Mouse (Mus musculus): ENCODE measurements at regions not wholly inside any gene's neighbourhood (a gene's known extent, or its start where the extent isn't known, plus 50 kb on each side); places are given as distances from the start of the nearest gene placed in this dataset.

DNA sequence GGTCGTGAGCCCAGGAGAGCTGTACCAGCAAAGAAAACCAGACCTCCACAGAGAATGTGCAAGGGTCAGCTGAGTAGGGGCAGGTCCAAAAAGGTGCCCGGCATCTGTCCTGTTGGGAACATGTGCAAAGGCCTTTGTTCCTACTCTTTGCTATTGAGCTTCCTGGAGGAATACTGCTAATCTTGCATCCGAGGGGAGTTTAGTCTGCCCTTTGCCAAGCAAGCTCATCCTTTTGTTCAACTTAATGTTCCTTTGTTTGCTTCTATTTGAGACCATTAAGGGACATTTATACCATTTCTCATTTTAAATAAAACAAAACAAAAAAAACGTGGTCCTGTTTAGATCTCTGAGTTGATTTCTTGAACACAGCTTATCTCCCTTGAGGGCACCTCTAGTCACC lies 166.6 kb downstream of the Dact1 start:
- DNase-seq (ENCODE audit: extremely low read depth, low read depth, low spot score): no peak

DNA sequence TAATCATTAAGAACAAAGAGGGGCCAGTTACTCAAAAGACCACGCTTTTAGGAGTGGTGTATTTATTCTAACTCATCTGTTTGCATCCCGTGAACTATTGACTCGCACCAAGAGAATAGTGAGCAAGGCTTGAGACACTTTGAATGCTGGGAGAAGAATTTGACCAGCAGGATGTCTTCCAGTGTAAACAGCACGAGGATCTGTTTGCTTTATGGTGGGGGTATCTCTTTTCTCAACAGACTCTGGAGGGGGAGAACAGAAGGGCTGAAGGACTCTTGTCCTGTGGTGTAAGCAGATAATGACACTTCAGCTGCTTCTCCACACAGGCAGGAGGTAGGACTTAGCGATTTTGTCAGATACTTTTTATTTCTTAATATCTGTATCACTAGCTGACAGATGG lies 168.0 kb downstream of the Dact1 start:
- DNase-seq (ENCODE audit: extremely low read depth, low read depth, low spot score): no peak

DNA sequence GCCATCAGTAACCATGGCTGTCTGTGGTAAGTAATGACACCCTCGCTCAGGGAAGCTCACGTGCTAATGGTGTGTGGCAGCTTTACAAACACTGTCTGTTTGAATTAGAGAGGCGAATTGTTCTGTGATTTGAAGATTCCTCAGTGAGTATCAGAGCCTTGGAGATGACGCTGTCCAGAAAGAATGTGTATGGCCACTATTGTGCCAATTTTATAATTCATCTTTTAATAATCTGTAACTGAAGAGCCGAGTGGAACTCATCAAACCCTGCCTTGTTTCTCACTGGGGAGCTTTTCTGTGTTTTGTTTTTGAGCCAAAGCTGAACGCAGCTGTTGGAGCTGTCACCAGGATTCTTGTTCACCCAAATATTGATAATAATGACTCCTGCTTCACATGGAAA lies 171.7 kb downstream of the Dact1 start:
- no peak for DNase-seq (ENCODE audit: extremely low read depth, low read depth, low spot score)

DNA sequence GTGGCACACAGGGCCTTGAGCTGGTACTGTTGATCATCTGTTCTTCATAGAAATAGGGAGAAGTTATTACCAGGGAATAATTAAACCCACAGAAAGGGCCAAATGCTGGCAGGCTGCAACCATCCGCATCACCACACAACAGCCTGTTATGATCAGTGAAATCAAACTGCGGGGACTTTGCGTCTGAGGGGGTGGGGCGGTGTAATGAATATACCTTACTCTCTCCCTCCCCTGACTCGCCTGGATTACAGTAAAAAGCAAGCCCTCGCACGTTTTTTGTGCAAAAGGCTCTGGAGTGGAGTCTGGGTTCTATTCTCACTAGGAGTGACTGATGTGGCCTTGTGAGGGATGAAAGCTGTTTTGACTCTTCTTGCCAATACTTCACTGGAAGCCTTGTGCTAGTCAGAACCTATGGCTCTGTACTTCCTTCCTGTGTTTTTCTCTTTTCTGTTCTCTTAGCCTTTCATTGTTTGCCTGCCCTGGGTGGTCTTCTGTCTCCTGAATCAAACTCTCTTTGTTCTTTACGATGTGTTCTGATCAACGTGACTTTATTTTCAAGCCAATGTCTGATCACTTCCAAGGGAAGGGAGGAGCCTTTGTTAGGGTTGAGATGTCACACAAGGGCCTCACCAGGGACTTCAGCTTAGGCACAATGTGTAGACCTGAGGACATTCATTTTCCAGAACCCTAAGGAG lies 172.4 kb downstream of the Dact1 start:
- no peak for DNase-seq (ENCODE audit: extremely low read depth, low read depth, low spot score)

DNA sequence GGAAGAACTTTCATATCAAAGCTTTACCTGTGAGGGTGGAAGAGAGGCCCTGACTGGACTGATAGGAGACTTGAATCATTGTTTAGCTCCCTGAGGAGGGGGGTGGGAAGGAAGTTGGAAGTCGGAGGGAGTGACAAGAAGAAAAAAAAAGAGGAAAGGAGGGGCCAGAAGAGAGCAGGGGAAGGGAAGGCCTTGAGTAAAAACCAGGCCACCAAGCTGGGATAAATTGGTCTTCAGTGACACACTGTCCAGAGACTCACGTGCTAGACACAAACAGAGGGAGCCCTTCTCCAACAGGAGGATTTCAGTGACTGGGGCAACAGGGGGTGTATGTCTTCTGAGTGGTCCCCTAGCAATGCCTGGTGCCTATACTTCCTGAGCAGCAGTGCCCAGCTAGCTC lies 172.9 kb downstream of the Dact1 start:
- no peak for DNase-seq (ENCODE audit: extremely low read depth, low read depth, low spot score)

DNA sequence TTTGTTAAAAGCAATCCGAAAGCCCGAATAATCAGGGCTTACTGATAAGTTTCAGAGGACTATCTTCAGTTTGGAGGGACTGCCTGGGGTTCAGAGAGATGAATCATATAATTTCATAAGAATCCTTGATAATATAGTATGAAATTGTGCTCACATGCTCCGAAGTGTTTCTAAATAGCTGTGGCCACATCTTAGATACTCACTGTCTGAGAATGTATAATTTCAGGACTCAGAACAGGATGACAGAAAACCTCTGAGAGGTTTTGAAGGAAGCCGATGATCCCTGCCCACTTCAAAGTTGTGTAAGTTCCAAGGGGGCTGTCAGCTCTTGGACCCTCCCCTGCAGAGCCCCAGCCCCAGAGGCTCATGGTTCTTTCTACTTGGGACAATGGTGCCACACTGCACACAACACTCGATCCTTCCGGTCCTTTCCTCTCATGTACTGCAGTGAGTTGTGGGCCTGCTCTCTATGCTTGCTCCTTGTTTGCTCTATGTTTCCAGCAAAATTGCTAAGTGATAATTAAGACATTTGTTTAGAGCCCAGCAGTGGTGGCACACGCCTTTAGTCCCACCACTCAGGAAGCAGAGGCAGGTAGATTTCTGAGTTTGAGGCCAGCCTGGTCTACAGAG lies 174.0 kb downstream of the Dact1 start:
- no peak for DNase-seq (ENCODE audit: extremely low read depth, low read depth, low spot score)

DNA sequence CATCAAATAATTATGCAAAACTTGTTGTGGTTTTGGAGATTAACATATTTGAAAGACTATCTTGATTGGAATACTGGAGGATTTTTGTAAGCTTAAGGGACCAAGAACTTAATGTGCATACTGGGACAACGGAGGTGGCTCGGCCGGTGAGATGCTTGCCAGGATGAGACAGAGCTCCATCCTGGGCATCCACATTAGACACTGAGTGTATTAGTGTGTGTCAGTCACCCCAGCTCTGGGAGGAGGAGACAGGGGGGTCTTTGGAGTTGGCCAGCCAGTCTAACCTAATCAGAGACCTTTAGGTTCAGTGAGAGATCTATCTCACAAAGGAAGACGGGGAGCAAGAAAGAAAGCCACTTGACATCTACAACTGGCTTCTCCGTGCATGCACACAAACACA lies 174.6 kb downstream of the Dact1 start:
- no peak for DNase-seq (ENCODE audit: extremely low read depth, low read depth, low spot score)

DNA sequence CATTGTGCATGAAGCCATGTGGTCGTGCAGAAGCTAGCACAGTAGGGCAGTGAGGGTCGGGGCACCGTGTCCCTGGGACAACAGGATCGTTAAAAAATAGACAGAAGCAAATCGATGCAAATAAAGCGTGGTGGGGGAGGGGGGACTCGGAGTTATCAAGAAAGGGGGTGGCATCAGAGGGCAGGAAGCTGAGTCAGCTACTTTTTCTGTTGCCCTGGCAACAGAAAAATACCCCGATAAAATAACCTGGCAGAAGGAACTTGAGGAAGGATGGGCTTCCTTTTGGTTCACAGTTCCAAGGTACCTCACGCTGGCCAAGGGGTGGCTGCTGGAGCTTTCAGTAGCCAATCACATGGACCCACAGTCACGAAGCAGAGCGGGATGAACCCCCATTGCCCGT lies 176.4 kb downstream of the Dact1 start:
- no peak for DNase-seq (ENCODE audit: extremely low read depth, low read depth, low spot score)

DNA sequence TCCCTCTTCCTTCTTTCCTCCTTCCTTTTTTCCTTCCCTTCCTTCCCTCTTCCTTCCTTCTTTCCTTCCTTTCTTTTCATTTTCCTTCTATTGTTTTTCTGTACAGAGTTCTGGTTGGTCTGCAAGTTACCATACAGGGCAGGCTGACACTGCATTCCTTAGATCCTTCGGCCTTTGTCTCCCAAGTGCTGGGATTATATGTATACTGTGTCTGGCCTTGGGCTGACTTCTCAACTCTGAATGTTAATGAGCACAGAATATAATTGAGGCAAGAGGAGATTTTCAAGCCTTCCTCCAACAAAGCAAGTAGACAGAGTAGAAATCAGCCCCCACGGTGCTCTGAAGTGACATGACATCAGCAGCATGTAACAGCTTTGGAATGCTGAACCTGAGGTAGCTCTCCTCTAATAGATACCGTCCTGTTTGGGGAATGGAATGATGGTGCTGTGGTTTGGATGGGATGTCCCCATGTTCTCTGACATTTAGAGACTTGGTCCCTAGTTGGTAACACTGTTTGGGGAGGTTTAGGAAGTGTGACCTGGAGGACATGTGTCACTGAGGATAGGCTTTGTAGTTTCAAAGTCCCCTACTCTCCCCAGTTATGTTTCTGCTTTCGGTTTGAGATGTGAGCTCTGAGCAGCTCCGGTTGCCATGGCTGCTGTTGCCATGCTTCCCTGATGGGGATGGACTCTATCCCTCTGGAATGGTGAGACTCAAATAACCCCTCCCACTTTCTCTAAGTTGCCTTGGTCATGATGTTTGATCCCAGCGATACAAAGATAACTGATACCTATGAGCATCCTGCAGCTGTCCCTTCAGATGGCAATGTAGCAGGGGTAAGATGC lies 178.1 kb downstream of the Dact1 start:
- no peak for DNase-seq (ENCODE audit: extremely low read depth, low read depth, low spot score)

DNA sequence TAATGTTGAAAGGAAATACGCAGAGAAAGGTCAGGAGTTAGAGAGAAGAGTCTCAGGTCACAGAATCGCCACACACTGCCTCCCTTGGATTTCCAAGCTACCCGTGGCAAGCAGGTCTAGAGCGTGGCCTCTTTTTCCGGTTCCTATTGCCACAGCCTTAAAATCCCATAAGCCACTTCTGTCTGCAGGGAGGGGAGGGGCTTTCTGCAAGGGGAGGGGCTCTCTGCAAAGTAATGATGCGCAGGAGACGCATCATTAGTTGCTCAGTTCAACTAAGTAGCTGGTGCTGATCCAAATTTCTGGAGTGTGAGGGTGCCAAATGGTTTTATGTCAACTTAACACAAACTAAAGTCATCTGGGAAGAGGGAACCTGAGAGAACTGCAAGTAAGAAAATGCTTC lies 179.6 kb downstream of the Dact1 start:
- DNase-seq (ENCODE audit: extremely low read depth, low read depth, low spot score): no peak

DNA sequence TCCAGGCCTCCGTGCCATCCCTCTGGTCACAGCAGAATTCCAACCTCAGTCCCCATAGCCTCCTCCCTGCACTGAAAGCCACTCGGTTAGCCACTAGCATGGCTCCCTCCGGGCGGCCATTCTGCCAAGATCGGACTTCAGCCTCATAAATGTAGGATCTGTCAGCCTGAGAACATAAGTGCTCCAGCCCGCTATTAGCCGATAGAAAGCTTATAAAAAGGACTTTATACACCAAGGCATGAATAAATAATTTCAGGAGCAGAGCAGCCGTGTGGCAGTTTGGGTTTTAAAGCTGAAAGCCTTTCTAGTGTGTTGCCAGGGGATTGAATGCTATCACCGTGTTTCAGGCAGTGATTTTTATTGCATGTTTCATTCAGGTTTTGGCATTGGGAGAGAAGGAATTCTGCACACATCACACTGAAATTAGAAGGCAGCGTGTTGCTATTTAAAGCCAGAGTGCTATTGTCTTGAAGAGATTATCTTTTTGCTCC lies 185.2 kb downstream of the Dact1 start:
- no peak for DNase-seq (ENCODE audit: extremely low read depth, low read depth, low spot score)

DNA sequence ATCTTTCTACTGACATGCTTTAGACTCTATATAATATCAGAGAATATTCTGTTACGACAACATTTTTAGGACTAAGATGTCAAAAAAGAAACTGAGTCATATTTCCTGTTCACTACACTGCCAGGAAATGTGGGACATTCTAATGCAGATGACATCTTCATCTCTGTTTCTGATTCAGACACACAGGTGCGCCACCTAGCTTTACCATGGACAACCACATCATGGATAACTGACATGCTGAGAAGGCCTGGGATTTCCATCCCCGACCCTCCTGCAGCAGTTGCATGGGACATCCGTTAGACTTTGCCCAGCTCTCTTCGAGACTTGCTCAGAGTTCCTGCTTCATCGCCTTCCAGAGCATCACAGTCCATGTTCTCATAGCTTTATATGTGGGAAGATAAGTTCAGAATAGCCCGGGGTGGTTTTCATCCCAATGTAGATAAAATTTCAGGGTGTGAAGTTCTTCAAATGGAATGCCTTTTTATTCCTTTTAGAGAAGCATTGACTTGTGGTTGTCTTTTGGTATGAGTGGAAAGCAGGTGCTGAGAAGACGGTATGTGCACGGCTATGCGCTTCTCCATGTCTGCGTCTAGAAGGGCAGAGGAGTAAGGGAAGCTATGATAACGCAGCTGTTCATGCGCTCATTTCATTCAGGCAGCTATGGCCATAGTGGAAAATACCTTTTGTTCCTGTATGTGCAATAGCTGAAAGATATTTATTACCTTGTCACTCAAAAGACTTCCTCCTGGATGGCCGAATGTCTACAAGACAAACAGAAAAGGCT lies 188.8 kb downstream of the Dact1 start:
- no peak for DNase-seq (ENCODE audit: extremely low read depth, low read depth, low spot score)

DNA sequence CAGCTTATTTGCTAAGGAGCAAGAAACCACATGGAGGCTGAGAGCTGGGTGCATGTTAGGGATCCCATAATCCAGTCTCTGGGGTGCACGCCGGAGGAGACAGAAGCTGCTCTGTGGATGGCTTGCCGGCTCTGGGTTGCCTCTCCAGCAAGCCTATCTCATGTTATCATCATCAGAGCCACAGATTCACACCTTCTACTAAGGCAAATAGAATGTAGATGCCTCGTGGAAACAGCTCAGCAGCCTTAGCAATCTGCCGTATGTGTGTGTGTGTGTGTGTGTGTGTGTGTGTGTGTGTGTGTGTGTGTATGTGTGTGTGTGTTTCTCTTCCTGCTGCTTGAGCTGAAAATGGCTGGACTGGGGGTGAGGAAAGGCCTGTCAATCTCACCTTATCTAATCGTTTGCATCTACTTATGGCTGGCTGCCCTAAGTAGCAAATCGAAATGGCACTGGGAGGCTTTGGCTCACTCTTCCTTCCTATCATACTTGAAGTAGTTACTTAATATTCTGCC lies 191.7 kb downstream of the Dact1 start:
- DNase-seq (ENCODE audit: extremely low read depth, low read depth, low spot score): no peak

DNA sequence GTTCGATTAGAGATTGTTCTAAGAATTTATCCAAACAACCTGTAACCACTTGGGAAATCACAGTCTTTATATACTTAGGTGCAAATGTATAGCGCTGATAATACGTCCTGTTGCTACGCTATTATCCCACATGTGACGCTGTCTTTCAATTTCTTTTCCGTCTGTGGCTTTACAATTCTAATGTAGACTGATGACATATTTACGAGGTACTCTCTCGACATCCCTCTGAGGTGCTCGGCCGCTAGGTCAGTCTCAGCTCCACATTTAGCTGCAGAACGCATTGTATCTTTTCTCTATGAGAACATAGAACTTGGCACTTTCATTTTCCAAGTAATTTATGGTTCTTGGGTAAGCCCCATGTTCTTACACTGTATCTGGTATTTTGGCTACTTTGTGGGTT lies 193.6 kb downstream of the Dact1 start:
- DNase-seq (ENCODE audit: extremely low read depth, low read depth, low spot score): no peak

DNA sequence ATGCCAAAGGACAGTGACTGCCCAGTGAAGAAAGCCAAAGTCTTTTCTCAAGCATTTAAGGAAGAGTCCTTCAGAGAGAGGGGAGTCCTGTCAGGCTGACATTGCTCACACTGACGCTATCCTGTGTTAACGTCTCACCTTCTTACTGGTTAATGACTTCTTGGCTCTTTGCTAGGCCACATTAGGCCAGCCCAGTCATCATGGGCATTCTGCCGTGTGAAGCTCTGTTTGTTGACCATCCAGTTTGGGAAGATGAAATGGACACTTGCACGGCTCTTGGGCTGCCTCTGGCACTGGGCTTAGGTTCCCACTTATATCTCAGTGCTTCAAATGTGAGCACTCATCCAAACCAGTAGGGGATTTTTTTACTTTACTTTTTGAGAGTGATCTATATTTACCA lies 196.5 kb downstream of the Dact1 start:
- no peak for DNase-seq (ENCODE audit: extremely low read depth, low read depth, low spot score)

DNA sequence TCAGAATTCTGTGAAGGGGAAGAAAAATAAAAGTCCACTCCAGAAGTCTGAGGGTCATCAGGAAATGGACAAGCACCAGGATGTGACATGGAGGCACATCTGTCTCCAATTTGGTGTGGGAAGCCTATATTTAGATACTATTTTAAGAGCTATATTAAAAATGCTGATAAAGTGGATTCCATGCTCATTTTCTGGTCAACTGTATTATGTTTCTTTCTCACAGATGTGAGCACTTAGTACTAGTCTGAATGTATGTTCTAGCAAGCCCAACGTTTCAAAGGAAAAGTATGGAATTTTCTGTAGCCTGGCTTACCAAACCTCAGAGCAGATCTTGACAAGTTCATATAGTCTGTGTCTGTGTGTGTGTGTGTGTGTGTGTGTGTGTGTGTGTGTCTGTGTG lies 197.0 kb downstream of the Dact1 start:
- DNase-seq (ENCODE audit: extremely low read depth, low read depth, low spot score): no peak

DNA sequence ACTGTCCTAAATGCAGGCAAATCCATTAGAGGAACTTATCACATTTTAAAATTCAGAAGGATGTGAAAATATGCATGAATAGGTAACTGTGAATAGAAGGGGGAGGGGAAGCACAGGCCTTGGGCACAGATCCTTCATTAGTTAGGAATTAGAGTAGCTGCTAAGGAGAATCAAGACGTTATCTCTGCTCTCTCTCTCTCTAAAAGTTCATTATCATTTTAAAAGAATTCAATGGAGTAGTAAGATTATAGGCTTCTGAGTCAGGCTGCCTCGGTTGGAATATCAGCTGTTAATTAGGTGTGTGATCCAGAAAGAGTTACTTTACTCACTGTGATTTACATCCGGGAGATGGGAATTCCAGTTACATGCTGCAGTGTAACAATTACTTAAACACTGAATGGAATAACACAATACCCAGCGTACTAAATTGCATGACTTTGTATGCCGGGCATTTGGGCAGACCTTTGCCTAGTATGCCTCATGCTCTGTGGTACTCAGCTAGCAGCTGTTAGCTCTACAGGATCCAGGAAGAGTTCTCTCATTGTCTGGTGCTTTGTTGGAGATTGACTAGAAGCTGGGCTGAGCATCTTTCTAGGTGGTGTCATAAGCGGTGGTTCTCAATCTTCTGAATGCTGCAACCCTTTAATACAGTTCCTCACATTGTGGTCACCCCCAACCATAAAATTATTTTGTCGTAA lies 203.4 kb downstream of the Dact1 start:
- DNase-seq (ENCODE audit: extremely low read depth, low read depth, low spot score): no peak

DNA sequence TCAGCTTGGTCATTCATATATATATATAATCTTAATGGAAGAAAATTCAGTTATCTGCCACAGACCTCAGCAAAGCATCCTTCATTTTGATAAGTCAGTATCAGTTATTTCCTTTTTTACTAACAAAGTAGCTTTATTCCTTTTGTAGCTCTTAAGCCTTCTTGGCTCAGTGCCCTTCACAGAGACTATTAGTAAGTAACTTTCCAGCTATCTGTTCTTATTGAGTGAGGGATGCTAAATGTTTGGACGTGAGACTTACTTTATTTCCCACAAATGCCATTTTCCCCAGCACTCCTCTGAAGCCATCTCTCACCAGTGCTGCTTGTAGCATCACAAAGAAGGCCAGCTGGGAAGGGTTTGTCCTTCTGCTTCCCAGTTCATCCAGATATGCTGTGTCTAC lies 209.8 kb downstream of the Dact1 start:
- DNase-seq (ENCODE audit: extremely low read depth, low read depth, low spot score): no peak

DNA sequence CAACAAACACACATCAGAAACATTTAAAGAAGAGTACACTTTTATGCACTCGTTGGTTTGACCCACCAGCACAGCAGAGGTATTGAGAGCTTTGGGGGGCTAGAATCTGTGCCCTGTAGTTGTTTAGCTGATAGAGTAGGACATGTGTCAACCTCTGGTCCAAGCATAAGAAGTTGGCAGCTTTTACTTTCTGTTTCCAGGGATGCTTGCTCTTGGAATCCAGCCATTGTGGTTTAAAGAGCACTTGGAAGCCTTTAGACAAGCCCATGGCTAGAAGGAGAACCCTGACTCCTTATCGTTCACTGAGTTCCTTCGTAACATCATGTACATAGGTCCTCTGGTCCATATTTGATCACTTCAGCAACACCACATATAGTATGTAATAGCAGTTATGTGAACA lies 212.3 kb downstream of the Dact1 start:
- no peak for DNase-seq (ENCODE audit: extremely low read depth, low read depth, low spot score)

DNA sequence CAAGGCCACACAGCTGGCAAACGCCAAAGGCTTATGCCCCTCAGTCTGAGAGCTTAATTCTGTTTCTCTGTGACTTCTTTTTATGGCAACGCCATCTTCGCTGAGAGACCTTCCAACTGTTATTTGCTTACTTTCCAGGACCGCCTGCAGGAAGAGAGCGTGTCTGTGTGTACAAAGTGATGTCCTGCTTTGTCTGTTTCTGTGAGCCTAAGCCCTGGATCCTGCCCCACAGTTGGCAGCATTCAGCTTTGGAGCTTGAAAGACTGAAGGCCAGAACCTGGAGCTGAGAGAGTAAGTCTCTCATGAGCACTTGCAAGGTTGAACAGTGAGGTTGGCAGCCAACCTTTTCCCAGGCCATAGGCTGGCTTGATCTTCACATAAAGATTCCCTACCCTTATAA lies 212.8 kb downstream of the Dact1 start:
- no peak for DNase-seq (ENCODE audit: extremely low read depth, low read depth, low spot score)

All from fat pad, adult 2 months (tissue).